Mouse (Mus musculus) ZHBTc4 (cell line): ENCODE measurements at regions not wholly inside any gene's neighbourhood (a gene's known extent, or its start where the extent isn't known, plus 50 kb on each side); places are given as distances from the start of the nearest gene placed in this dataset.

Experiments used
- DNase-seq: peaks from one replicate; pipeline ENCODE4 v3.0.0-alpha.2; 2011; ENCODE audit warnings: low read depth, low spot score

- DNase-seq = peak; percentile 70
These were observed 200.0 kb upstream of the Sulf2 start for GRCm38 (mm10) chr2:166355446-166355845.

GRCm38 (mm10) chr2:166354391-166354790, 198.9 kb upstream of the Sulf2 start:
- DNase-seq = no peak

GRCm38 (mm10) chr2:166353447-166354111, 198.1 kb upstream of the Sulf2 start:
- DNase-seq = no peak

GRCm38 (mm10) chr2:166351984-166352383, 196.5 kb upstream of the Sulf2 start:
- no peak for DNase-seq

- DNase-seq = no peak
These were observed 196.1 kb upstream of the Sulf2 start for GRCm38 (mm10) chr2:166351581-166351980.

GRCm38 (mm10) chr2:166348654-166349053, 193.2 kb upstream of the Sulf2 start:
- no peak for DNase-seq

GRCm38 (mm10) chr2:166346421-166347182, 191.1 kb upstream of the Sulf2 start:
- DNase-seq = no peak

- no peak for DNase-seq
These were observed 188.3 kb upstream of the Sulf2 start for GRCm38 (mm10) chr2:166343551-166344340.

GRCm38 (mm10) chr2:166342407-166342806, 186.9 kb upstream of the Sulf2 start:
- DNase-seq = no peak

GRCm38 (mm10) chr2:166340196-166340595, 184.7 kb upstream of the Sulf2 start:
- DNase-seq = no peak

GRCm38 (mm10) chr2:166339427-166339826, 184.0 kb upstream of the Sulf2 start:
- DNase-seq = peak; percentile 57

- peak; percentile 38 for DNase-seq
These were observed 183.1 kb upstream of the Sulf2 start for GRCm38 (mm10) chr2:166338396-166339085.

- DNase-seq = no peak
These were observed 182.2 kb upstream of the Sulf2 start for GRCm38 (mm10) chr2:166337666-166338065.

- DNase-seq = no peak
These were observed 180.2 kb upstream of the Sulf2 start for GRCm38 (mm10) chr2:166335702-166336101.

GRCm38 (mm10) chr2:166334559-166334958, 179.1 kb upstream of the Sulf2 start:
- peak; percentile 40 for DNase-seq

GRCm38 (mm10) chr2:166333818-166334217, 178.4 kb upstream of the Sulf2 start:
- no peak for DNase-seq

GRCm38 (mm10) chr2:166332748-166333417, 177.4 kb upstream of the Sulf2 start:
- DNase-seq = no peak

GRCm38 (mm10) chr2:166331192-166331591, 175.7 kb upstream of the Sulf2 start:
- no peak for DNase-seq

- peak; percentile 64 for DNase-seq
These were observed 174.9 kb upstream of the Sulf2 start for GRCm38 (mm10) chr2:166330364-166330763.

- peak; percentile 73 for DNase-seq
These were observed 174.3 kb upstream of the Sulf2 start for GRCm38 (mm10) chr2:166329556-166330340.
